Mouse (Mus musculus) myocyte (in vitro differentiated cells): Measurements from ENCODE around the gene Celf2.

ENCODE experiments used
- CEBPB ChIP-seq: IDR thresholded peaks from 2 replicates; pipeline ENCODE4 v1.6.1; 2011; ENCODE audit warnings: mild to moderate bottlenecking, moderate library complexity; ENCODE audit not compliant: poor library complexity, insufficient read depth, severe bottlenecking
- MYOD1 ChIP-seq, 3 experiments: IDR thresholded peaks; one replicate each; pipeline ENCODE4 v1.6.1; 2011; ENCODE audit warnings: control low read depth in 2 of 3, low read depth in 2 of 3, mild to moderate bottlenecking in 2 of 3, moderate library complexity in 1 of 3; ENCODE audit not compliant: insufficient read length in 2 of 3, control insufficient read depth in 1 of 3
- POLR2A ChIP-seq: IDR thresholded peaks from one replicate; pipeline ENCODE4 v1.6.1; 2011; ENCODE audit warnings: low read depth, mild to moderate bottlenecking, control low read depth, moderate library complexity; ENCODE audit not compliant: insufficient read length
- POLR2AphosphoS2 ChIP-seq: IDR thresholded peaks from one replicate; pipeline ENCODE4 v1.6.1; 2011; ENCODE audit warnings: low read depth, control low read depth; ENCODE audit not compliant: insufficient read length
- SRF ChIP-seq: IDR thresholded peaks from one replicate; pipeline ENCODE4 v1.6.1; 2011; ENCODE audit warnings: low read depth; ENCODE audit not compliant: control insufficient read depth, insufficient read length
- TCF3 ChIP-seq: IDR thresholded peaks from one replicate; pipeline ENCODE4 v1.6.1; 2011; ENCODE audit warnings: low read depth, control low read depth; ENCODE audit not compliant: insufficient read length

- TF ChIP-seq POLR2A (no peak), CEBPB (no peak), MYOD1 (IDR thresholded peaks at IDR 0.05; ENCODE audit: control insufficient read depth in 1 of 3, insufficient read length in 2 of 3, low read depth in 2 of 3) (no peak), POLR2AphosphoS2 (no peak), TCF3 (no peak), SRF (no peak)
Measured at GRCm38 (mm10) chr2:6696326-6696725, 813.0 kb downstream of the Celf2 start.
